Mouse (Mus musculus) liver, embryonic 14.5 days (tissue): ENCODE results near the gene Flrt3.

Experiments used
- CTCF ChIP-seq: IDR thresholded peaks from 2 replicates; pipeline ENCODE4 v1.5.1; 2016; ENCODE audit warnings: antibody characterized with exemption, low read depth, control low read depth
- EP300 ChIP-seq: IDR thresholded peaks from 2 replicates; pipeline ENCODE4 v1.6.1; 2016; ENCODE audit warnings: antibody characterized with exemption, low read depth

- TF ChIP-seq CTCF (no peak), EP300 (no peak)
These were observed 2.2 kb downstream of the Flrt3 start for GRCm38 (mm10) chr2:140669081-140669480.
